Mouse (Mus musculus) erythroblast, embryonic 14.5 days (primary cell): ENCODE measurements at regions not wholly inside any gene's neighbourhood (a gene's known extent, or its start where the extent isn't known, plus 50 kb on each side); places are given as distances from the start of the nearest gene placed in this dataset.

Source experiments
- H3K27me3 ChIP-seq: 2 replicates; pipeline ENCODE4 v1.6.1; 2012; ENCODE audit warnings: inconsistent platforms; ENCODE audit not compliant: control insufficient read depth
- H3K36me3 ChIP-seq: 2 replicates; pipeline ENCODE4 v1.6.1; 2012; ENCODE audit warnings: mild to moderate bottlenecking, inconsistent platforms; ENCODE audit not compliant: control insufficient read depth
- H3K4me1 ChIP-seq: 2 replicates; pipeline ENCODE4 v1.6.1; 2012; ENCODE audit warnings: inconsistent platforms; ENCODE audit not compliant: control insufficient read depth
- H3K4me3 ChIP-seq: replicated peaks from 2 replicates; pipeline ENCODE3; 2012; ENCODE audit warnings: moderate library complexity, mild to moderate bottlenecking, inconsistent platforms
- H3K9me3 ChIP-seq: 2 replicates; pipeline ENCODE4 v1.6.1; 2012; ENCODE audit warnings: low read length, inconsistent platforms, mixed read lengths; ENCODE audit not compliant: control insufficient read depth
- GATA1 ChIP-seq: IDR thresholded peaks from 2 replicates; pipeline ENCODE4 v1.6.1; 2012; ENCODE audit warnings: low read length, inconsistent platforms, mixed read lengths
- TAL1 ChIP-seq: IDR thresholded peaks from 3 replicates; pipeline ENCODE4 v1.6.1; 2012; ENCODE audit warnings: low read length, inconsistent platforms, mixed read lengths

- no peak overlapping the region for H3K4me3 ChIP-seq
- TF ChIP-seq TAL1 (no peak), GATA1 (no peak)
- H3K9me3 ChIP-seq: no peaks in the 10 kb centered on the region
- no peaks in the 10 kb centered on the region for H3K4me1 ChIP-seq
- no peaks in the 10 kb centered on the region for H3K36me3 ChIP-seq
- no peaks in the 10 kb centered on the region for H3K27me3 ChIP-seq
Measured at GRCm38 (mm10) chr6:117771506-117771905, 69.5 kb upstream of the Zfp637 start.

- Histone ChIP-seq H3K4me3 (no peak overlapping the region), H3K27me3 (no peaks in the 10 kb centered on the region), H3K4me1 (no peaks in the 10 kb centered on the region), H3K9me3 (no peaks in the 10 kb centered on the region), H3K36me3 (no peaks in the 10 kb centered on the region)
- TF ChIP-seq TAL1 (no peak), GATA1 (no peak)
Measured at GRCm38 (mm10) chr6:117772396-117772795, 68.6 kb upstream of the Zfp637 start.

DNA sequence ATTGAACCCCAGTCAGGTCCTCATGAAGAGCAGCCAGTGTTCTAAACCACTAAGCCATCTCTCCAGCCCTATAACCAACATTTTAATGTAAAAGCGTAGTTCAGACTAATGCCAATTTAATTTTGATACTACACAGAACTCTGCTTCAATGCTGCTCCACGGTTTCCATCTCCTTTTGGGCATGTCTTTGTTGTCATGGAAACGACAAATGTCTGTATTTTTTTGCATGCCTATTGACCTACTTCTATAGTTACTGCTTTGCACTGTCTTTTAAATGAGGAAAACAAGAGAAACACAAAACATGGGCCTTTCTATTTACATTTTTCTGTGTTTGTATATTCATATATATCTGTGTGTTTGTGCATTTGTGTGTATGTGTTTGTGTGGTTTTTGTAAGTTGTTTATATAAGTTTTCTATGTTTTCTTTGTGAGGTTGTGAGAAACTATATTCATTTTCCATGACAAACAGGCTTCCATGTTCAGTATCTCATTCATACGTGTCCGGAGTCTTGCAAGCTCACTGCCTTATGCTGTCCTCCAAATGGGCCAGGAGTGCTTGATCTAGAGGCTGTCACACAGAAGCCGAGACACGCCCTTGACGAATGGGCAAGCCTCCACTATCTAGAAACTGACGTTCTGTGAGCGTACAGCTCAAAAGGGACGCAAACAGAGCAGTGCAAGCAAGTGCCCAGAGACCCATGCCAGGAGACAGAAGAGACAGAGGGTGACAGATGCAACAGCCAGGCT is 65.5 kb upstream of the Zfp637 start:
- H3K4me1 ChIP-seq: no peaks in the 10 kb centered on the region
- H3K27me3 ChIP-seq: no peaks in the 10 kb centered on the region
- H3K36me3 ChIP-seq: no peaks in the 10 kb centered on the region
- TF ChIP-seq GATA1 (no peak), TAL1 (no peak)
- no peaks in the 10 kb centered on the region for H3K9me3 ChIP-seq
- H3K4me3 ChIP-seq: no peak overlapping the region

DNA sequence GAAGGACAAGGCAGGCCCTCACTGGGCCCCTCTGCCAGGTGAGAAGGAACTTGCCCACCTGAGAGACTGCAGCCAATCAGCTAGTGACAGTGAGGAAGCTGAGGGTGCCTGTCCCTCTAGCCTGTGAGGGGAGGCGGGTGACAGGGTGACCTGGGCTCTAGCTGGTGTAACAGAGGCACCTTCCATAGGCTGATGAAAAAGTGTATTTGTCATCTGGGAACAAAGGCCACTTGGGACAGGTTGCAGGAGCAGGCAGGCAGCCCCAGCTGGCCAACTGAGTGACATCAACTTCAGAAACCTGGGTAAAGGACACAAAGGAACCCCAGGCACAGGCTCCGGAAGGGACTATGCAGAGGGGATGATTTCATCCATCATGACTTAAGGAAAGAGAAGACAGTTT is 63.0 kb upstream of the Zfp637 start:
- H3K27me3 ChIP-seq: no peaks in the 10 kb centered on the region
- H3K4me3 ChIP-seq: no peak overlapping the region
- TF ChIP-seq TAL1: no peak
- TF ChIP-seq GATA1: no peak
- no peaks in the 10 kb centered on the region for H3K4me1 ChIP-seq
- H3K9me3 ChIP-seq: no peaks in the 10 kb centered on the region
- H3K36me3 ChIP-seq: no peaks in the 10 kb centered on the region

DNA sequence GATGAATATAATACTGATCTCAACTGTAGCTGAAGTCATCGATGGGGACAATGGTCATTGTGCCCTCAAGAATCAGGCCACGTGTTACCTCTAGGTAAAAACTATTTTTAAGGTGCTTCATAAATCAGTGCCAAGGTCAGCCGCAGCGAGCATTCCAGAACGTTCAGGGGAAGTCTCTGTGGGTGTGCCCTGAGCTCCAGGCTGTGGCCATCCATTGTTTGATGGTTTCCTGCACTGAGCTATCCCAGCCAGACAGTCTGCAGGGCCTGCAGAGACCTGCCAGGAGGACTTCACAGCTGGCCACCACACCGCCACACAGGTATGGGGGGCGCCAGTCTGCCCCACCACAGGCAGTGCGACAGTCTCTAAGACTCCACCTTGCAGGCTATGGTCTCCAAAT is 62.5 kb upstream of the Zfp637 start:
- H3K36me3 ChIP-seq: no peaks in the 10 kb centered on the region
- no peaks in the 10 kb centered on the region for H3K27me3 ChIP-seq
- TF ChIP-seq TAL1 (no peak), GATA1 (no peak)
- no peaks in the 10 kb centered on the region for H3K4me1 ChIP-seq
- no peaks in the 10 kb centered on the region for H3K9me3 ChIP-seq
- H3K4me3 ChIP-seq: no peak overlapping the region

GRCm38 (mm10) chr6:117779020-117779419 is 62.0 kb upstream of the Zfp637 start:
- Histone ChIP-seq H3K27me3 (no peaks in the 10 kb centered on the region), H3K4me3 (no peak overlapping the region), H3K4me1 (no peaks in the 10 kb centered on the region), H3K9me3 (no peaks in the 10 kb centered on the region), H3K36me3 (no peaks in the 10 kb centered on the region)
- no peak for TF ChIP-seq GATA1
- TF ChIP-seq TAL1: no peak

DNA sequence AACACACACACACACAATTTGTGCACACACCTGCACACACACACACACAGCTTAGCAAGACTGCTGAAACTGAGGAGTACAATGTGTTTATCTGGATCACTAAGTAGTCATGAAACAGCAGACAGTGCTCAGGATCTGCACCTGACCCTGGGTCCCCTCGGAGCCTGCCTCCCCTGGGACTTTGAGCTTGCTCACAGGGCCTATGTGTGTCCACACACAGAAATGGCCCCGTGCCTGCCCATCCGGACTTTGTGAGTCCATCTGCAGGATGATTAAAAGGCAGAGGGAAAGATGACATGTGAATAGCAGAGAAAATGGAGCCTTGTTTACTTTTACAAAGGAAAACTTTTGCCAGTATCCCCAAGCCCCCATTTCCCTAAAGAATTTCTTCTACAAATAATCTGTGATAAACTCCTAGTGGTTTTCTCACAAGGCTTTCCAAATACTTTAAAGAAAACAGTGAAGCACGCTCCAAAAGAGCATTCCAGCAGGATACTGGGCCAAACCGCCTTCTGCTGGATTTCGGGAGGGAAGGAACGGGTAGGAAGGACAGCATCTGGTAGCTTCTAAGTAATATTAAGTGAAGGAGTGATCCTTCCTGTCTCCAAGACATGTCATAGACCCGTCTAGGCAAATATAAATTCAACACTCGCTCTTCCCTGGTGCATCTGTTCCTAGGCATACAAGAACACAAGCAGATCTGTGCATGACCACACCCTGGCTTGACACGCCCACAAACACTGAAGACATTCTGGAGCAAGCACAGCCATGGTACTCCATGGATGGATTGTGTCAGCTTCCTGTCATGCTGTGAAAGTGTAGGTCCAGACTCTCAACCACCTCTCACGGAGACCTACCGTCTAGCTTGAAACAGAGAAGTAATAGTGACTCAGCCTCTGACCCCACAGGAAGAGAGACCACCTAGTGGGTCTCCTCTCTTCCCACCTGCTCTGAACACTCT is 52.1 kb upstream of the Zfp637 start:
- H3K36me3 ChIP-seq: no peaks in the 10 kb centered on the region
- TF ChIP-seq GATA1 (no peak), TAL1 (no peak)
- no peak overlapping the region for H3K4me3 ChIP-seq
- no peaks in the 10 kb centered on the region for H3K27me3 ChIP-seq
- peaks cover 6% of the 10 kb centered on the region; the same call in 1 of the 2 replicates for H3K9me3 ChIP-seq
- H3K4me1 ChIP-seq: no peaks in the 10 kb centered on the region

- no peaks in the 10 kb centered on the region for H3K4me1 ChIP-seq
- peaks cover 12% of the 10 kb centered on the region for H3K9me3 ChIP-seq
- H3K4me3 ChIP-seq: no peak overlapping the region
- no peaks in the 10 kb centered on the region for H3K27me3 ChIP-seq
- TF ChIP-seq TAL1 (no peak), GATA1 (no peak)
- H3K36me3 ChIP-seq: no peaks in the 10 kb centered on the region
Measured at GRCm38 (mm10) chr6:117790581-117790980, 50.4 kb upstream of the Zfp637 start.
